19 mouse cellular contexts compared by ENCODE assay signal in the genomic region with DNA sequence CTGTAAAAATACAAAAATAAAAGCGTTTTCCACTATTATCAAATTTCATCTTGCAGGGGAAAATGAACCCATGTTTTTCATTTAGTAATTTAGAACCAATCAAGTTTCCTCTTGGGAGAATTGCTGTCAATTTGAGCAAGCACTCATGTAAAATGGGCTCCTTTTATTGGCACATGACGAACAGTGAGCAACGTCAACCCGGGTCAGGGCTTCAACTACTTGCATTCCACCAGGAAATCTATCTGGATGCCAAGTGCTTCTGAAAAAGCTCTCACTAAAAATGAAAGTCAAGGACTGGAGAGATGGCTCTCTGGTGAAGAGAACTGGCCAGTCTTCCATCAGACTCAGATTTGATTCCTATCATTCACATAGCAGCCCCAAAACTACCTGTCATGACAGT. TPM values are rescaled to one million over a fixed set of nuclear protein-coding genes. Genes with fewer than 3 reads are reported as not detected.
DNase-seq lines count a peak whose midpoint lies in the region; ATAC-seq lines count a peak whose summit lies in the region.
"Had no signal": no experiment of that assay in that cellular context is flagged by ENCODE, and none has a peak within 500 bp of the region (broad histone marks: within the 10 kb centered on the region; RNA-seq: fewer than 3 reads in every experiment).

No protein-coding gene starts in this region.

- DNase-seq in embryonic facial prominence, embryonic 14.5 days (ENCODE audit: low spot score) = peak; percentile 34
- DNase-seq in embryonic facial prominence, embryonic 10.5 days (ENCODE audit: low spot score) = no peak
- no peak for DNase-seq in lung, postnatal 14 days
- DNase-seq in lung, postnatal 25 days (ENCODE audit: low spot score) = peak; percentile 36
- DNase-seq in retina, embryonic 14.5 days (ENCODE audit: low spot score) = no peak
- DNase-seq in cerebellum, adult 8-10 months = no peak
- DNase-seq: adrenal gland, postnatal 14 days; B cell, adult 2 months; cerebellum, adult 11-12 months; cerebellum, postnatal 10 days; embryo, embryonic 11 days; gastrocnemius, postnatal 14 days; heart, postnatal 10 days had no signal

- no peak for ATAC-seq in embryonic facial prominence, embryonic 14.5 days (ENCODE audit: low read depth)
- ATAC-seq in lung, embryonic 15.5 days (ENCODE audit: borderline replicate concordance, extremely low read depth, low FRiP score, low TSS enrichment) = no peak
- ATAC-seq: CD4-positive, CD25-positive, alpha-beta regulatory T cell, adult 4 months; forebrain, embryonic 16.5 days had no signal

- no peaks in the 10 kb centered on the region for H3K27me3 ChIP-seq in embryonic facial prominence, embryonic 14.5 days (replicated peaks; ENCODE audit: control insufficient read depth, insufficient read depth, low read length)
- H3K27me3 ChIP-seq in embryonic facial prominence, embryonic 10.5 days (replicated peaks; ENCODE audit: low read depth, poor library complexity, severe bottlenecking) = 0 out of 2 replicates have a peak, but pooled peaks cover 6% of the 10 kb centered on the region
- no peaks in the 10 kb centered on the region for H3K27me3 ChIP-seq in lung, embryonic 15.5 days
- H3K27me3 ChIP-seq: embryonic facial prominence, embryonic 12.5 days; forebrain, embryonic 12.5 days; hindbrain, embryonic 13.5 days had no signal

- H3K9ac ChIP-seq in embryonic facial prominence, embryonic 14.5 days (ENCODE audit: low read depth, low read length) = no peak overlapping the region
- H3K9ac ChIP-seq in lung, embryonic 15.5 days = no peak overlapping the region
- H3K9ac ChIP-seq: embryonic facial prominence, embryonic 12.5 days; forebrain, embryonic 12.5 days; hindbrain, embryonic 13.5 days had no signal

- 39% methylated on average over 4 of the region's 4 CpGs for WGBS in embryonic facial prominence, embryonic 14.5 days
- WGBS in embryonic facial prominence, embryonic 10.5 days = 67% methylated on average over 4 of the region's 4 CpGs
- 34% methylated on average over 4 of the region's 4 CpGs for WGBS in lung, embryonic 15.5 days

- H3K4me3 ChIP-seq in embryonic facial prominence, embryonic 14.5 days (ENCODE audit: low read depth, low read length) = no peak overlapping the region
- H3K4me3 ChIP-seq in embryonic facial prominence, embryonic 10.5 days = no peak overlapping the region
- H3K4me3 ChIP-seq in lung, embryonic 15.5 days = no peak overlapping the region
- H3K4me3 ChIP-seq: embryonic facial prominence, embryonic 12.5 days; forebrain, embryonic 12.5 days; hindbrain, embryonic 13.5 days had no signal

- H3K9me3 ChIP-seq in embryonic facial prominence, embryonic 14.5 days (ENCODE audit: control insufficient read depth, low read length) = no peaks in the 10 kb centered on the region
- no peaks in the 10 kb centered on the region for H3K9me3 ChIP-seq in embryonic facial prominence, embryonic 10.5 days
- H3K9me3 ChIP-seq in lung, embryonic 15.5 days = no peaks in the 10 kb centered on the region
- H3K9me3 ChIP-seq: embryonic facial prominence, embryonic 12.5 days; forebrain, embryonic 12.5 days; hindbrain, embryonic 13.5 days had no signal

- no peak overlapping the region for H3K4me2 ChIP-seq in embryonic facial prominence, embryonic 14.5 days (ENCODE audit: low read depth, low read length)
- H3K4me2 ChIP-seq in lung, embryonic 15.5 days = peak overlapping the region; percentile 12; the same call in 1 of the 2 replicates
- H3K4me2 ChIP-seq: embryonic facial prominence, embryonic 12.5 days; forebrain, embryonic 12.5 days; hindbrain, embryonic 13.5 days had no signal

- H3K4me1 ChIP-seq in embryonic facial prominence, embryonic 14.5 days (ENCODE audit: control insufficient read depth, insufficient read depth, low read length) = 0 out of 2 replicates have a peak, but pooled peaks cover 4% of the 10 kb centered on the region
- H3K4me1 ChIP-seq in embryonic facial prominence, embryonic 10.5 days = peaks cover 5% of the 10 kb centered on the region; the same call in 1 of the 2 replicates
- peaks cover 27% of the 10 kb centered on the region for H3K4me1 ChIP-seq in lung, embryonic 15.5 days
- H3K4me1 ChIP-seq: embryonic facial prominence, embryonic 12.5 days had no signal

- H3K27ac ChIP-seq in embryonic facial prominence, embryonic 14.5 days (replicated peaks; ENCODE audit: low read depth, low read length) = no peak overlapping the region
- no peak overlapping the region for H3K27ac ChIP-seq in embryonic facial prominence, embryonic 10.5 days (replicated peaks)
- H3K27ac ChIP-seq in lung, embryonic 15.5 days = peak overlapping the region; percentile 90
- H3K27ac ChIP-seq: embryonic facial prominence, embryonic 12.5 days; forebrain, embryonic 12.5 days; hindbrain, embryonic 13.5 days had no signal

- no peaks in the 10 kb centered on the region for H3K36me3 ChIP-seq in embryonic facial prominence, embryonic 14.5 days (ENCODE audit: control insufficient read depth, insufficient read depth, low read length)
- H3K36me3 ChIP-seq in embryonic facial prominence, embryonic 10.5 days (replicated peaks) = no peaks in the 10 kb centered on the region
- no peaks in the 10 kb centered on the region for H3K36me3 ChIP-seq in lung, embryonic 15.5 days
- H3K36me3 ChIP-seq: embryonic facial prominence, embryonic 12.5 days; forebrain, embryonic 12.5 days; hindbrain, embryonic 13.5 days had no signal

RNA-seq across cellular contexts. Expression of gene Elmo1, which starts 44.0 kb away (rescaled TPM):
- 16.6 and 21.4 TPM in 2 replicates for polyA plus RNA-seq in embryonic facial prominence, embryonic 14.5 days (2014; fragmentation: Nextera tagmentation; extraction: Ambion mirVana)
- 9.0 and 9.8 TPM in 2 replicates for polyA plus RNA-seq in embryonic facial prominence, embryonic 10.5 days (2016; fragmentation: Nextera tagmentation; extraction: Ambion mirVana)
- polyA plus RNA-seq in lung, embryonic 15.5 days (2015; fragmentation: Nextera tagmentation; extraction: Ambion mirVana) = 32.8 and 37.1 TPM in 2 replicates

Comparison
In these comparisons a context has a peak if more than half of its experiments do, and no peak if none do; other contexts are left out.
1. DNase-seq: peak in embryonic facial prominence, embryonic 14.5 days (single experiment) and lung, postnatal 25 days (single experiment); none in embryonic facial prominence, embryonic 10.5 days (single experiment), lung, postnatal 14 days (single experiment), retina, embryonic 14.5 days (single experiment) and cerebellum, adult 8-10 months (single experiment).